Mouse (Mus musculus): ENCODE results near the gene Stx6. TPM values are rescaled to one million over a fixed set of nuclear protein-coding genes. Genes with fewer than 3 reads are reported as not detected.

Stx6 gene
- total and polyA plus RNA-seq, 3 experiments = 26.0 to 33.4 (median 31.8) TPM

- dilution Hi-C loops (cut with MboI; ENCODE audit: extremely low pct_ligation_motif_present, extremely low pct_unique_long_range_greater_than_20kb, low sequenced_read_pairs) = no loop called here
- Histone ChIP-seq H3K79me2 (replicated peaks; ENCODE audit: control insufficient read depth, extremely low read depth, insufficient read depth, poor library complexity, severe bottlenecking) (no peaks in the 10 kb centered on the region), H3K4me3 (replicated peaks in 1 of 3; ENCODE audit: low read depth in 2 of 3, low read length in 2 of 3, poor library complexity in 1 of 3) (no peak overlapping the region), H3K27ac (ENCODE audit: insufficient read depth, low read depth) (no peak overlapping the region), H3K27me3 (replicated peaks) (peaks cover 2% of the 10 kb centered on the region), H3K9ac (ENCODE audit: insufficient read depth, low read depth) (no peak overlapping the region), H3K36me3 (replicated peaks in 1 of 2; ENCODE audit: control insufficient read depth in 1 of 2, insufficient read depth in 1 of 2, low read length in 1 of 2) (peaks cover 0 to 7% of the 10 kb centered on the region in 2 experiments), H3K4me2 (ENCODE audit: insufficient read depth, low read depth, poor library complexity, severe bottlenecking) (no peak overlapping the region), H3K9me3 (replicated peaks; ENCODE audit: low read length) (no peaks in the 10 kb centered on the region), H3K4me1 (ENCODE audit: control insufficient read depth in 1 of 2, insufficient read depth in 2 of 2) (peaks cover 6 to 57% of the 10 kb centered on the region in 2 experiments; a peak in 2 of 4 replicates)
- DNase-seq (ENCODE audit: extremely low read depth) = no peak
- no peak for TF ChIP-seq POLR2A (IDR thresholded peaks at IDR 0.05; ENCODE audit: low read depth, low read length)
- TF ChIP-seq GABPA (IDR thresholded peaks at IDR 0.05; ENCODE audit: insufficient replicate concordance, low read depth, low read length) = no peak
- TF ChIP-seq UBTF (IDR thresholded peaks at IDR 0.05; ENCODE audit: low read depth, low read length) = no peak
- no peak for TF ChIP-seq MXI1 (IDR thresholded peaks at IDR 0.05; ENCODE audit: low read depth, low read length)
- in situ Hi-C loops (cut with MboI; ENCODE audit: low pct_ligation_motif_present, low pct_unique_long_range_greater_than_20kb, low sequenced_read_pairs) = no loop called here
These were observed 74.3 kb downstream of the Stx6 start for GRCm38 (mm10) chr1:155232786-155233185.

- H3K4me2 ChIP-seq (ENCODE audit: insufficient read depth, low read depth, poor library complexity, severe bottlenecking) = no peak overlapping the region
- H3K36me3 ChIP-seq (replicated peaks in 1 of 2; ENCODE audit: control insufficient read depth in 1 of 2, insufficient read depth in 1 of 2, low read length in 1 of 2) = peaks cover 0 to 3% of the 10 kb centered on the region in 2 experiments
- dilution Hi-C loops (cut with MboI; ENCODE audit: extremely low pct_ligation_motif_present, extremely low pct_unique_long_range_greater_than_20kb, low sequenced_read_pairs) (no loop called here), in situ Hi-C loops (cut with MboI; ENCODE audit: low pct_ligation_motif_present, low pct_unique_long_range_greater_than_20kb, low sequenced_read_pairs) (no loop called here)
- TF ChIP-seq NRF1 (IDR thresholded peaks at IDR 0.05; ENCODE audit: low read depth, low read length) (no peak), MYC (IDR thresholded peaks at IDR 0.05; ENCODE audit: low read depth, low read length) (no peak), SMC3 (IDR thresholded peaks at IDR 0.05; ENCODE audit: low read depth, low read length) (no peak), PAX5 (IDR thresholded peaks at IDR 0.05; ENCODE audit: low read length) (no peak), MAZ (IDR thresholded peaks at IDR 0.05; ENCODE audit: low read depth, low read length) (no peak), USF1 (IDR thresholded peaks at IDR 0.05; ENCODE audit: low read depth, low read length) (no peak), CHD2 (IDR thresholded peaks at IDR 0.05; ENCODE audit: low read length) (no peak), MAX (IDR thresholded peaks at IDR 0.05; ENCODE audit: low read length) (no peak), USF2 (conservative IDR thresholded peaks at IDR 0.05; ENCODE audit: low read depth, low read length) (no peak), ZNF384 (IDR thresholded peaks at IDR 0.05; ENCODE audit: low read depth, low read length) (no peak)
- no peak for DNase-seq (ENCODE audit: extremely low read depth)
- H3K9ac ChIP-seq (ENCODE audit: insufficient read depth, low read depth) = no peak overlapping the region
- H3K27ac ChIP-seq (ENCODE audit: insufficient read depth, low read depth) = no peak overlapping the region
- no peaks in the 10 kb centered on the region for H3K9me3 ChIP-seq (replicated peaks; ENCODE audit: low read length)
- H3K4me1 ChIP-seq (ENCODE audit: control insufficient read depth in 1 of 2, insufficient read depth in 2 of 2) = peaks cover 6 to 56% of the 10 kb centered on the region in 2 experiments; a peak in 2 of 4 replicates
- peaks cover 2% of the 10 kb centered on the region for H3K27me3 ChIP-seq (replicated peaks)
- no peak overlapping the region for H3K4me3 ChIP-seq (replicated peaks in 1 of 3; ENCODE audit: low read depth in 2 of 3, low read length in 2 of 3, poor library complexity in 1 of 3)
- no peaks in the 10 kb centered on the region for H3K79me2 ChIP-seq (replicated peaks; ENCODE audit: control insufficient read depth, extremely low read depth, insufficient read depth, poor library complexity, severe bottlenecking)
These were observed 74.9 kb downstream of the Stx6 start for GRCm38 (mm10) chr1:155233378-155233777.

GRCm38 (mm10) chr1:155233931-155234607 is 75.6 kb downstream of the Stx6 start:
- DNase-seq (ENCODE audit: extremely low read depth) = no peak
- in situ Hi-C loops (cut with MboI; ENCODE audit: low pct_ligation_motif_present, low pct_unique_long_range_greater_than_20kb, low sequenced_read_pairs) (no loop called here), dilution Hi-C loops (cut with MboI; ENCODE audit: extremely low pct_ligation_motif_present, extremely low pct_unique_long_range_greater_than_20kb, low sequenced_read_pairs) (no loop called here)
- Histone ChIP-seq H3K36me3 (replicated peaks in 1 of 2; ENCODE audit: control insufficient read depth in 1 of 2, insufficient read depth in 1 of 2, low read length in 1 of 2) (no peaks in the 10 kb centered on the region), H3K9me3 (replicated peaks; ENCODE audit: low read length) (no peaks in the 10 kb centered on the region), H3K79me2 (replicated peaks; ENCODE audit: control insufficient read depth, extremely low read depth, insufficient read depth, poor library complexity, severe bottlenecking) (no peaks in the 10 kb centered on the region), H3K9ac (ENCODE audit: insufficient read depth, low read depth) (no peak overlapping the region), H3K27me3 (replicated peaks) (peaks cover 2% of the 10 kb centered on the region), H3K4me2 (ENCODE audit: insufficient read depth, low read depth, poor library complexity, severe bottlenecking) (no peak overlapping the region), H3K4me1 (ENCODE audit: control insufficient read depth in 1 of 2, insufficient read depth in 2 of 2) (peaks cover 6 to 50% of the 10 kb centered on the region in 2 experiments; a peak in 2 of 4 replicates), H3K4me3 (replicated peaks in 1 of 3; ENCODE audit: low read depth in 2 of 3, low read length in 2 of 3, poor library complexity in 1 of 3) (no peak overlapping the region), H3K27ac (ENCODE audit: insufficient read depth, low read depth) (no peak overlapping the region)
- TF ChIP-seq MAFK (IDR thresholded peaks at IDR 0.05; ENCODE audit: insufficient replicate concordance, low read length) (no peak), RAD21 (IDR thresholded peaks at IDR 0.05; ENCODE audit: low read depth, low read length) (no peak), JUN (IDR thresholded peaks at IDR 0.05; ENCODE audit: insufficient read depth, low read depth, low read length) (no peak), ZNF384 (IDR thresholded peaks at IDR 0.05; ENCODE audit: low read depth, low read length) (no peak), UBTF (IDR thresholded peaks at IDR 0.05; ENCODE audit: low read depth, low read length) (no peak), CTCF (conservative IDR thresholded peaks at IDR 0.05 in 1 of 2, IDR thresholded peaks at IDR 0.05 in 1 of 2; ENCODE audit: low read depth in 2 of 2, low read length in 2 of 2) (no peak)
